Mouse (Mus musculus) MEL (cell line): ENCODE measurements around the gene Edc3.

Source experiments
- CTCF ChIP-seq, 3 experiments: IDR thresholded peaks in 2 of 3; conservative IDR thresholded peaks in 1 of 3; 2 replicates each; pipeline ENCODE4 v1.5.1; 2011 to 2012; ENCODE audit warnings: low read length in 3 of 3, low read depth in 2 of 3, mild to moderate bottlenecking in 2 of 3, improper control_type of control experiment in 1 of 3, inconsistent platforms in 1 of 3, mixed read lengths in 1 of 3, moderate library complexity in 1 of 3; ENCODE audit not compliant: control insufficient read depth in 1 of 3, insufficient read depth in 1 of 3, poor library complexity in 1 of 3, severe bottlenecking in 1 of 3
- UBTF ChIP-seq: IDR thresholded peaks from 2 replicates; pipeline ENCODE4 v1.6.1; 2012; ENCODE audit warnings: low read depth, mild to moderate bottlenecking, inconsistent platforms, low read length, improper control_type of control experiment, moderate library complexity, borderline replicate concordance; ENCODE audit not compliant: insufficient read depth

DNA sequence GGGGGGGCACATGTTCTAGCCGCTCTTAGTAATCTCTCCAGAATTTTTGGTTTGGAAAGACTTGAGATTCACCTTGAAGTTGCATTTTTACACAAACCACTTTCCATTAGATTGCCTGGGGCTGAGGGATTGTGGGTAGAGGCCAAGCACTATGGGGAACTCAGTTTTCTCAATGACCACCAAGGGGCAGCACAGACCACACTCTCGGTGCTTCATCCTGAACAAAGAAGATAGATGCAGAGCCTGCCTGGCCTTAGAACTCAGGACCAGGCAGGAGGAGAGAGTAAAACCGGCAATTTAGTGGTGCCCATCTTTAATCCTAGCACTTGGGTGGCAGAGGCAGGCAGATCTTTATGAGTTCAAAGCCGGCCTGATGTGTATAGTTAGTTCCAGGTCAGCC lies 48.6 kb upstream of the Edc3 start:
- TF ChIP-seq CTCF (IDR thresholded peaks at IDR 0.05 in 2 of 3, conservative IDR thresholded peaks at IDR 0.05 in 1 of 3; ENCODE audit: control insufficient read depth in 1 of 3, insufficient read depth in 1 of 3, low read depth in 2 of 3, low read length in 3 of 3, poor library complexity in 1 of 3, severe bottlenecking in 1 of 3) (peak; percentile 74 to 96 (median 79)), UBTF (no peak)
